Mouse (Mus musculus): Measurements from ENCODE around the gene Gm43518.

The Gm43518 gene

GRCm38 (mm10) chr5:123933556-123933955, 6.3 kb downstream of the Gm43518 start:
- DNase-seq (ENCODE audit: low read depth), result no peak

- peak; percentile 53 for DNase-seq (ENCODE audit: low read depth)
Observed at GRCm38 (mm10) chr5:123933957-123934591, 6.9 kb downstream of the Gm43518 start.

- DNase-seq (ENCODE audit: low read depth), result no peak
Observed at GRCm38 (mm10) chr5:123935931-123936330, 8.7 kb downstream of the Gm43518 start.

GRCm38 (mm10) chr5:123938479-123938878, 11.3 kb downstream of the Gm43518 start:
- DNase-seq (ENCODE audit: low read depth), result no peak

GRCm38 (mm10) chr5:123946546-123946945, 19.3 kb downstream of the Gm43518 start:
- no peak for DNase-seq (ENCODE audit: low read depth)

- peak; percentile 82 for DNase-seq (ENCODE audit: low read depth)
Observed at GRCm38 (mm10) chr5:123947041-123947761, 20.0 kb downstream of the Gm43518 start.

GRCm38 (mm10) chr5:123952365-123953045, 25.3 kb downstream of the Gm43518 start:
- no peak for DNase-seq (ENCODE audit: low read depth)

GRCm38 (mm10) chr5:123957213-123957612, 30.0 kb downstream of the Gm43518 start:
- no peak for DNase-seq (ENCODE audit: low read depth)

- DNase-seq (ENCODE audit: low read depth), result no peak
Observed at GRCm38 (mm10) chr5:123959018-123959417, 31.8 kb downstream of the Gm43518 start.

- DNase-seq (ENCODE audit: low read depth), result no peak
Observed at GRCm38 (mm10) chr5:123960129-123960528, 32.9 kb downstream of the Gm43518 start.

GRCm38 (mm10) chr5:123961046-123961445, 33.8 kb downstream of the Gm43518 start:
- DNase-seq (ENCODE audit: low read depth), result no peak

GRCm38 (mm10) chr5:123964208-123964607, 37.0 kb downstream of the Gm43518 start:
- DNase-seq (ENCODE audit: low read depth), result no peak

- no peak for DNase-seq (ENCODE audit: low read depth)
Observed at GRCm38 (mm10) chr5:123966759-123967158, 39.5 kb downstream of the Gm43518 start.

- DNase-seq (ENCODE audit: low read depth), result no peak
Observed at GRCm38 (mm10) chr5:123968468-123968867, 41.2 kb downstream of the Gm43518 start.

GRCm38 (mm10) chr5:123969216-123969615, 42.0 kb downstream of the Gm43518 start:
- no peak for DNase-seq (ENCODE audit: low read depth)

- DNase-seq (ENCODE audit: low read depth), result no peak
Observed at GRCm38 (mm10) chr5:123970576-123970975, 43.4 kb downstream of the Gm43518 start.

GRCm38 (mm10) chr5:123972453-123972852, 45.2 kb downstream of the Gm43518 start:
- DNase-seq (ENCODE audit: low read depth), result no peak

- DNase-seq (ENCODE audit: low read depth), result peak; percentile 48
Observed at GRCm38 (mm10) chr5:123973299-123974178, 46.3 kb downstream of the Gm43518 start, which contains the start of gene Hip1r. Gene Hip1r, plus strand, starts transcription at chr5:123973628.

GRCm38 (mm10) chr5:123974179-123974485, 46.9 kb downstream of the Gm43518 start:
- no peak for DNase-seq (ENCODE audit: low read depth)

- peak; percentile 83 for DNase-seq (ENCODE audit: low read depth)
Observed at GRCm38 (mm10) chr5:123974616-123975111, 47.4 kb downstream of the Gm43518 start.

GRCm38 (mm10) chr5:123975668-123976180, 48.5 kb downstream of the Gm43518 start:
- peak; percentile 38 for DNase-seq (ENCODE audit: low read depth)

- DNase-seq (ENCODE audit: low read depth), result no peak
Observed at GRCm38 (mm10) chr5:123977231-123977630, 50.0 kb downstream of the Gm43518 start.
